Mouse (Mus musculus) left cerebral cortex, adult 18-20 months (tissue): Measurements from ENCODE around the gene Spa17. TPM values are rescaled to one million over a fixed set of nuclear protein-coding genes. Genes with fewer than 3 reads are reported as not detected.

Source experiments
- DNase-seq, 2 experiments: peaks; one replicate each; pipeline ENCODE4 v3.0.0; 2021 to 2022; ENCODE audit warnings: low spot score in 2 of 2, mixed read lengths in 1 of 2
- total RNA-seq, 2 experiments: library from RNA; stranded (reverse); gene quantifications; 2 replicates each; pipeline ENCODE4 v1.2.3; 2021

Gene Spa17
- total RNA-seq, 2 experiments from 2014 or later, result 1.7 to 1.8 TPM

DNA sequence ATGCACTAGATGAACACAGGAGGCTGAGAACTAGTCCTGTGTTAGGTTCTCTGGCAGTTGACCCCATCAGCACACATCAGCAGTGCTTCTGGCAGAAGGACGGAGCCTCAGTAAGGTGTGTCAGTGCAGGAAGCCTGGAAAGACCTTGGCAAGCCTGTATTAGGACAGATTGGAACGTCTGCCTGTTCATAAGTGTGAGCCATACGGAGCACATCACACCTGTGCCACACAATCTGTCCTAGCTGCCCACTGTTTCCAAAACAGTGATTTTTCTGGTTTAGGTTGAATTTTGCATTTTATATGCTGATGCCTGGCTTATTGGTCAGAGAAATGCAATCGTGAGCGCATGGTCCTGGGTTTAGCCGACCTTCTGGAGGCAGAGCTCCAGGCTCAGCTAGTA, 7.8 kb upstream of the Spa17 start:
- peak; percentile 43 to 53 for DNase-seq

DNA sequence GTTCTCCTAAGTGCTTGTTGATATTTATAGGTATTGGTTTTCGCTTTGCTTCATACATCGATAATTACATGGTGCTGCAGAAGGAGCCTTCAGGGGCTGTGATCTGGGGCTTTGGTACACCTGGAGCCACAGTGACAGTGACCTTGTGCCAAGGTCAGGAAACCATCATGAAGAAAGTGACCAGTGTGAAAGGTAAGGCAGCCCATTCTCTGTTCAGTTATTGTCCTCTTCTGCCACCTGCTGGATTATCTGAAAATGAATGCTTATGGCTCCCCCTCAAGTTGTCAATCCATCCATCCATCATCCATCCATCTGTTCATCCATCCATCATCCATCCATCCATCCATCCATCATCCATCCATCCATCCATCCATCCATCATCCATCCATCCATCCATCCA, 3.2 kb upstream of the Spa17 start:
- DNase-seq, result no peak

DNA sequence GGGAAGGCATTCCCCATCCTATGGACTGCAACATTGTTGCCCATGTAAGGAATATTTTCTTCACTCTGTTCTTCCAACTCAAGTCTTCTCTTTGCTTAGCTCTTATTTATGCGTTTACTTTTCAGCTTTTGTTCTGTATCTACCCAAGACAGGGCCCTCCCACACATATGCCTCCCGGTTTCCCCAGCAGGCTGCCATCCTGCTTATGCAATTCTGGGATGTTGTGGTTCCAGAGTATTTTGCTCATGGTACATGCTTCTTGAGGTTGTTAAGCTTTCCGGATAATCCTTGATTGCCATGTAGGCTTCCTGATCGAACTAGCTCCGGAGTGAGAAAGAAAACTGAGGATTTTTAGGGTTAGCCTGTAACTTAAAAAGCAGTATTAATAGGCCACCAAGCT, 1.7 kb upstream of the Spa17 start:
- DNase-seq, result peak in 1 of 2 experiments; percentile 56

DNA sequence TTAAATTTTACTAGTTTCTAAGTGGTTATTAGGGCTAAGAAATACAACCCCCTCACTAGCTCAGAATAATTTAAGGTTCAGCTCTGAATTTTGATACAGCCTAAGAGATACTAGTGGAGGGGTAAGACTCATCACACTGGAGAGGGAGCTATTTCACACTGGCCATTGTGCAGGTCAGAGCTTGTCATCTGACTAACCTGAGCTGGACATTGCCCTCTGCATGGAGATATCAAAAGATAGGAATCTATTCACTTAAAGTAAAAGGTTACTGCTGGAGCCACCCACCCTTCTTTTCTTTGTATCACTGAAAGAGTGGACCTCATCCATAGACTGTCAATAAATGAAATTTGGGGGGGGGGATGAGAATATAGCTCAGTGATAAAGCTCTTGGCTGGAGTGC, 794 bp upstream of the Spa17 start:
- no peak for DNase-seq

DNA sequence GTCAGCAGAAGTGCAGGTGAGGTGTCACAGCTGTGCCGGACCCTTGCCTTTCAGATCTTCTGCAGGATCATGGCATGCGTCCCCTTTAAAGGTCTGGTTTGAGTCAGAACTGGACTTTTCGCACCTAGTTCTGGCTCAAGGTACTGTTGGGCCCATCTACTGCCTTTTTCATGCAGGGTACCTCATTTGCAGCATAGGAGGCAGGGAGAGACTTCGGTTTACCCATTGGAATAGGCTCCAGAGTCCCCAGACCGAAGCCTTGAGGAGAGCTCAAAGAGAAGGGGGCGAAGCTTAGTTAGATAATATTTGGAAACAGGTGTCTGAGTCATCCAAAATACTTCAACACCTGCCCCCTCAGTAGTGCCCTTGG, 374 bp upstream of the Spa17 start:
- DNase-seq, result no peak

DNA sequence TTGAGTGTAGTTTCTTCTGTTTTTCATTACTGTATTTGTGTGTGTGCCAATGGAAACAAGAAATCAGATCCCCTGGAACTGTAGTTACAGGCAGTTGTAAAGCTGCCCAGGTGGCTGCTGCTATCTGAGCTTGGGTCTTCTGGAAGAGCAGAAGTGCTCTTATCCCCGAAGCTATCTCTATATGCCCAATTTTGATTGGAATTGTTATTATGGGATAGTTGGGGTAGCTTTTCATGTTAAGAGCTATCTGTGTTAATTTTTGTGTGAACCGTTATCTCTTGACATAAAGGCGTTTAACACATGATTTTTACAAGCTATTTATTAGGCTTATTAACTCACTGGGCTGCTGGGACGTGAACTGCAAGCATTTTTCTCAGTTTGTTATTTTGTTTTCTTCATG, 4.0 kb downstream of the Spa17 start:
- no peak for DNase-seq

DNA sequence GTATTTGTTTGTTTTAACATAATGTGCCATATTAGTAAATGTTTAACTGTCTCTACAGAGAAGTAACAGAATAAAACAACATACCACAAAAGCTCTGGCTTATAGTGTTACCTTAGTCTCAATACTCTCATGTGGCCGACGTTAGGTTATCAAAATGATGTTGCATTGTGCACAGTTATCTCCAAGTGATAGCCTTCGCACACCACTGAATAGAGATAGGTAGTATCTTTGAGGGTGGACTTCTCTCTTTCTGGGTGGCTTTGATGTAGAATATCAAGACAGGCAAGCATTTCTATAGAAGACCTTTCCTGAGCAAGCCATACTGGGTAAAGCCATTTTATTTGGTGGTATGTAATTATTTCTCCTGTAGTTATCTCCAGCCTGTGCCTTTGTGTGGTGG, 8.4 kb downstream of the Spa17 start:
- DNase-seq, result no peak

DNA sequence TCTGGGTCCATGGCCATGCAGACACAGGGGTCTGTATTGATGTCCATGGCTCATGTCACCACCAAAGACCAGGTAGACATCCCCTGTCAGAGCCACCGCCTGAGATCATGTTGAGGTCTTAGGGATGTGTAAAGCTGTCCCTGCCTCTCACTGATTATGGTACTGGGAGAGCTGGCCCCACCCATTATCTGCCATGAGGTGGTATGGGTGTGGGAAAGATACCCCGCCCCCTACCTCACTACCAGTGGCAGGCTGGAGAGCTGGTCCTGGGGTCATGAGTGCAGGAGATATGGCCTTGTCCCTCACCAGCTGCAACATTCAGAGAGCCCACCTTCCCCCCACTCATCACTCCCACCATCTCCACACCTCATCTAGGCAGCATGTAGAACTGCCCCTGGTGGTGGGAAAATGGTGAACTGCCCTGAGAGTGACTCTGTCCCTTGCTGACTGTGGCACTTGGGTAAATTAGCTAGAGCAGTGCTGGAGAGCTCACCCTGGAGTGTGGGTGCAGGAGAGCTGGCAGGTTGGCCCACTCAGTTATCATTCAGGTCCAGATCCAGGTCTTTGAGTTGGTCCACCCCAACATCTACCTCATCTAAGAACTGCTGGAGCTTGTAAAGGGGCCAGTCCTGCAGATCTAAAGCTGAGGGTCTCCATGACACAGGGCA, 12.8 kb downstream of the Spa17 start:
- no peak for DNase-seq

DNA sequence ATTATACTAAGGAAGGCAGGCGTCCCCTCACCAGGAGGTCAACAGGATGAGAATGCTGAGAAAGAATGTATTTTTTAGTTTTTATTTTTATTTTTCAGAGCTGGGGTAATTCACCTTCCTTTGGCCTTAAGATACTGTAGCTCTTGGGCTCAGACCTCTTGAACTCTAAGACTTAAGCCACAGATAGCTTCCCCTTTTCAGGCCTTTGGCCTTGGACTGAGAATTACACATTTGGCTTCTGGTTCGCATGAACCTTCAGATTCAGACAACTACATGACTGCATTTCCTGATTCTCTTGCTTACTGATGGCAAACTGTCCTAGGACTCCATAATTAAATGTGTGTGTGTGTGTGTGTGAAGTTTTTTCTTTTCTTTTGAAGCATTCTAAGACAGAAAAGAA, 14.9 kb downstream of the Spa17 start:
- no peak for DNase-seq

DNA sequence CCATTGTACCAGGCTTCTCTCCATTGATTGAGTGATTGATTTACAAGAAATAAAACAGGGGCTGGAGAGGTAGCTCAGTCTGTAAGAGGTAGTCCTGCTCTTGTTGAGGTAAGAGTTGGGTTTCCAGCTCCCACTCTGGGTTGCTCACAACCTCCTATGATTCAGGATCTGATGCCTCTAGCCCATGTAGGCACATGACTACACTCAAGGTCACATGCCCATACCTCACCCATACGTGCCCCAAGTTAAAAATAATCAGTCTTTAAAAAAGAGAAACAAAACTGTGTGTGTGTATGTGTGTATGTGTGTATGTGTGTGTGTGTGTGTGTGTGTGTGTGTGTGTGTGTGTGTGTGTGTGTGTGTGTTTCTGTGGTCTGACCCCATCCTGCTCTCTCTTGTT, 18.0 kb downstream of the Spa17 start:
- no peak for DNase-seq

DNA sequence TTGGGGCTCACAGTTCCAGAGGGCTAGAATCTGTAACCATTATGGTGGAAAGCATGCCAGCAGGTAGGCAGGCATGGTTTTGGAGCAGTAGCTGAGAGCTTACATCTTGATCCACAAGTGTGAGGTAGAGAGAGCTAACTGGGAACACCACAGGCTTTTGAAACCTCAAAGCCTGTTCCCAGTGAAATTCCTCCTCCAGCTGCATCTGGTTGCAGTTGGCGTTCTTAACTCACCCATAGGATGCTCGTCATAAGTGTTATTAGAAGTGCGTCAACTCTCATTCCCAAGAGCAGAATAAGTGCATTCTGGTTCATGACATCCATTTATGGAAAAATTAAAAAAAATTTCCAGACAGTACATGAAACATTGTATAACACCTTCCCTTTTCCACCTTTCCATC, 19.8 kb downstream of the Spa17 start:
- no peak for DNase-seq

DNA sequence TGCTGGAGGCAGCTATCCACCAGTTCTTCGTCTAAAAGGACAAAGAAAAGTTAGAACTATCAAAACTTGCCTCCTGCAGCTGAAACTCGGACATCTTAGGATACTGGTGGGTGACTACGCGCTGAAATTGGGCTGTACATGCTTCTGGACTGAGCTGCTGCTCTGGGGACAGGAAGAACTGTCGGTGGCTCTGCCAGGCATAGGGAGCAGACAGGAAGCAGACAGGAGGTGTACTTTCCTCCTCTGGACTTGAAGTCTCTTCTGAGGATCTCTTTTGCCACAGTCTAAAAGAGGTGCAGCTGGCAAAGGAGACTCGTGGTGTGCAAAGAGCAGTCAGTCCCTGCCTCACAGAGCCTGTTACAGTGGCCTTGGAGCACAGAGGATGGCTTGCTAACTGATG, 20.9 kb downstream of the Spa17 start:
- DNase-seq, result no peak

DNA sequence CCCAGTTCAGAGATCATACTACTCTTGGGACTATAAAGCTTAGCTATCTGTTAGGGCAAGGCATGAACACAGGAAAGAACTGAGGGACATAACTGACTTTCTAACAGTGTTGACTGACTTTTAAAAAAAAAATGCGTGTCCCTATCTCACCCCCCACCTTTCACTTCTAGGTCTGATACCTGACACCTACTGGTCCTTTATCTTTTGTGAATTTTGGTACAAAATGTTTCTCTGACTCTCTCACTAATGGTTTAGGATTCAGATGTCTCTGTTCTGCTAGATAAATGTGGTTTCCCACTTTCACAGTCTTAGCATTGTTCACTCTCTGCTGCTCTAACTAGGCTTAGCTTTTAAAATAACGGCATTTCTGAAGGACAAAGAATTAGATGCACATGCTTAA, 21.5 kb downstream of the Spa17 start:
- DNase-seq, result no peak

DNA sequence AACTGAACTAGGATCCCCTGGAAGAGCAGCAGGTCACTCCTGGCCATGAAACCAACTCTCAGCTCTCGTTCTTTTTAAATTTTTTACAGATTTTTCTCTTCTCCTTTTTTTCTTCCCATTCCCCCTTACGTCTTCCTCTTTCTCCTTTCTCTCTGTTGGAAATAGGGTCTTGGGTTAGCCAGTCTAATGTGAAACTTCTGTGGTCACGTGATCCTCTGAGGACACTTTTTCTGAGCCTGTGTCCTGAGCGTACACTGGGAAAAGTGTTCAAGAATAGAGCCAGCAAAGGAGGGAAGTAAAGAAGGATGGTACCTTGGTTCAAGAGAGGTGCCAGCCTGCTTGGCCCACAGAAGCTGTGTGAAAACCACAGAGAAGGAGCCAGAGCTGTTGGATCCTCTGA, 23.1 kb downstream of the Spa17 start:
- no peak for DNase-seq

DNA sequence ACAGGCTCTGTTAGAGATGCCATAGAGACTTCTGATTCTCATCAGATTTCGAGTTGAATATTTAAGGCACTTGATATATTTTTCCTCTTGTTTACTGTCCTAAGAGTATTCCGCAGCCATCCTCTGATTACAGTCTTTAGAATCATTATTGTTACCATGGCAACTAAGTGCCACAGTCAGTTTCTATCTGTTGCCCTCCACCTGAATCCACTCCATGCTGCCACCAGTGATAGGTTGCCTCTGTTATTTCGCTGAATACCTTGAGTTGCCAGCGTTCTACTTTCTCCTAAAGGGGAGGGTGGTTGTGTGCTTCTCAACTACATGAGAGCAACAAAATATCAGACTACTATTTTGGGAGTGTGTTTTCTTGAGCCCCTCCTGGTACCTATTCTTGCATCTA, 26.8 kb downstream of the Spa17 start:
- no peak for DNase-seq

DNA sequence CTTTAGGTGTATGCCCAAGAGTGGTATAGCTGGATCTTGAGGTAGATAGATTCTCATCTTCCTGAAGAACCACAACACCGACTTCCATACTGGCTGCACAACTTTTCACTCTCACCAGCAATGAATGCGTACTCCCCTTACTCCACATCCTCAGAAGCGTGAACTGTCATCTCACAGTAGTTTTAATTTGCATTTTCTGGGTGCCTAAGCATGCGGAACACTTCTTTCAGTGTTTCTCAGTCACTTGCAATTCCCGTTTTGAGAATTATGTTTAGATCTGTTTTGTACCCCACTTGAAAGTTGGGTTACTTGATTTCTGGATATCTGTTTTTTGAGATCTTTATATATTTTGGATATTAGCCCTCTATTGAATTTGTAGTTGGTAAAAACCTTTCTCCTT, 29.9 kb downstream of the Spa17 start:
- DNase-seq, result no peak

DNA sequence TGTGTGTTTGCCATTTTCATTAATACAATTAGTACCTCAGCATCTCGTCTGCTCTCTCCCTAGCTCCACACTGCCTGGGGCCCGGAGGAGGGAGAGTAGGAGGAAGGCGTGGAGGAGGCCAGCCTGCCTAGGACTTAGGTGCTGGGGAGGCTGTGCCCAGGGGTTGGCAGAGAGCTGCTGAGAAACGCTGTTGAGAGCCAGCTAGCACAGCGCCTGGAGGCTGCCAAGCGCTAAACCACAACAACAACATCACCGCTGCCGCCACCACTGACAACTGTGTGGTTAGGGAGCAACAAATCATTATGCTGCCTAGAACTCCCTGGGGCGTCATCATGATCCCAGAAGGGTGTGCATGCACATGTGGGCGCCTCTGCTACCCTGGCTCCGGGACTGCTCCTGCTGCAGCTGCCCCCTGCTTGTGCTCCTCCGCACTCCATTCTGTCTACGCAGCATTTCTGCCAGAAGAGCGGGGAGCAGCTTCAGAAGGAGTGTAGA, 37.0 kb downstream of the Spa17 start:
- DNase-seq, result peak; percentile 58 to 71

DNA sequence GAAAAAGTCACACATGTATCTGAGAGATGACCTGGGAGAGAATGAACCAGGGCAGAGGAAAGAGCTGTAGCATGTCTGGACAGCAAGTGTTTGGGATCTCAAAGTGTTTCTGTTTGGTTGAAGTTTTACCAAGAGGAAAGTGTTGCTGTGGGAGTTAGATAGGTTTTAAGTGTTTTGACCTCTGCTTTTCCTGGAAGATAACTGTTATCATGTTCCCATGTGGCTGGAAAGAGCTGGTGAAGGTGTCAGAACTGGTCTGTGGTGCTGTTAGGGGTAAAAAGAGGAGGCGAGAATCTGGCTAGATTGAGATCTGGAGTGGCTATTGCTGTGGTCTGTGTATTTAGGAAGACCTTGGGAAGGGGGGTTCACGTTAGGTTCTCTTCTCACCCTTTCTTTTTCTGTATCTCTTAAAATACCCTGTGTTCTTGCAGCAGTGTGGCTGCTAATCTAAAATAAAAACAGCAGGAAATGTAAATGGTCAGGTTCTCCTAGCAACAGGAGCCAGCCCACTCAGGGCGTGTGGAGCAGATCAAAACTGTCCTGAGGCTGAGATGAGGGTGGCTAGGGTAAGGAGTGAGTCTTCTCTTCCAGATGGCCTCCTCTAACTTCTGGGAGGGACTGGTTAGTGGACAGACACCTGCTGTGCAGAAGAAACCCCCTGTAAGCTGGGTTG, 41.2 kb downstream of the Spa17 start:
- peak in 1 of 2 experiments; percentile 25 for DNase-seq

DNA sequence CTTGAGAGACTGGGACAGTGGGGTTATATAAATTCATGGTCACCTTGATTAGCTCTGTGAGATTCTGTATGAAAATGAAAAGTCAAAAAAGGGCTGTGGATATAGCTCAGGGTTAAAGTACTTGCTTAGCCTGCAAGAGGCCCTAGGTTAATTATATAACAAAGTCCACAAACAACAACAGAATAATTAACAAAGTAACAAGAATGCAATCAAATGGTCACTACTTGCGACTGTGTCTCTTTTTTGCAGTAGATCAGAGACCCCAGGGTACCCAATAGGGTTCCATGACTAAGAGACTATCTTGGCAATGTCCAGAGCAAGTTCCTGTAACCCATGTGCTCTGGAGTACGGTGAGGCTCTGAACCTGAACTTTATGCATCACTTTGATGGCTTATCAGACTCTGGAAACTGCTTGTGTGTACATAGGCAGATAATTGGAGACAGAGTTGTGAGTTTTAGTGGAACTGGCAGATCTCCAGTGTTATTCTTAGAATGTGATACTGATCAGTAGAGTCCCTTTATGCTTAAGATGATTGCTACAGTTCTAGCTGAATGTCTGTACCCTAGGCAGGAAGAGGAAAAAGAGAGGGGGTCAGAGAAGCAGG, 44.2 kb downstream of the Spa17 start:
- no peak for DNase-seq

DNA sequence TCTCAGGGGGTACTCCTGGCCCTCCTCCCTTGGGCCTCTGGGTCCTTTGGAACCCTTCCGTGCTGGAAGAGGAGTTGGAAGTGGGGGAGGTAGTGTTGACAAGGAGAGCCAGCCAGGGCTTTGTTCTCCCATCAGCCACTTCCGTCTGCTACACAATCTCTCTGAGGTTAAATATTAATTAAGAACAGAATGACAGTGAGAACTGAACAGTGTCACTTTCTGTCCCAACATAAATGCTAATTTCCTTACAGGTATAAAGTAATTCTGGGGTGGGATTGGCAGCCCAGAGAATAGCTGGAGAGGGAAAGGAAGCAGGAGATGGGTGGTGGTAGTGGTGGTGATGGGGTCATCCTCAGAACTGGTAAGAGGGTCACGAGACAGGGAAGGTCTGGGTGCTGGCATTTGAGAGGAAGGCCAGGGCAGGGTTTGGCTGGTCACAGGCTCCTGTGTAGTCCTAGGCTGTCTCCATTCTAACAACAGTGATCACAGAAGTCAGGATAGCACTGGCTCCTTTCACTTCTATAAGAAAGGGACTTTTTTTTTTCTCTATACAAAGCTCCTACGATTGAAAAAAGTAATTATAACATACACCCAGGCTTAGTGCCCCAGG, 44.8 kb downstream of the Spa17 start:
- no peak for DNase-seq

DNA sequence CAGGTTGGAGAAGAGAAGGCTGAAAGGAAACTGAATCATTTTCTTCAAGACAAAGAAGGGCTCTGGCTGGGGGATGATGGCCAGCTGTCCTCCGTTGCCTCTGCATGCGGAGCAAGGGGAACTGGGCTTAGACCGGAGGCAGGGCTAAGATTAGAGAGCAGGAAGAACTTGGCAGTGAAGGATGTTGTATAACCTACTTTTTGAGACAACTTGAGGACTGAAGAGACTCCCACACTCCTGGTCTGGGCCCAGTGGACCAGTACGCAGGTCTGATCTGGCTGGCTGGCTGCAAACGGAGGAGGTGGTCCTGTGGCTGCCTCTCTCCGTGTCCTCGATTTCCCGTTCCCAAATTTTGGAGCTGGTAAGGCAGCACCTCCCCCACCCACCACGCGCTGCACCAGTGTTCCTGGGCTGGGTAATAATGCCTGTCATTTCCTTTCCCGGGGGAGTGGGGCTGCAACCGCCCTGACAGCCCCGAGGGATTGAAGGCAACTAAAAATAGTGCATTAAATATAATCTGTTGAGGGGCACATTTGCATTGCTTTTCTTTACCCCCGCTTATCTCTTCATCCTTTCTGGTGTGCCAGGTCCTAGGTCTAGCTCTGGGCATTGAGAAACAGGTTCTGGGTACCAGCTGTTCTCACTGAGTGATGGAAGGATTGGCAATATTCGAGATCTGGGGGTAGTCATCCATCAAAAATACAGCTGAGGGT, 45.5 kb downstream of the Spa17 start:
- DNase-seq, result peak; percentile 61 to 82

DNA sequence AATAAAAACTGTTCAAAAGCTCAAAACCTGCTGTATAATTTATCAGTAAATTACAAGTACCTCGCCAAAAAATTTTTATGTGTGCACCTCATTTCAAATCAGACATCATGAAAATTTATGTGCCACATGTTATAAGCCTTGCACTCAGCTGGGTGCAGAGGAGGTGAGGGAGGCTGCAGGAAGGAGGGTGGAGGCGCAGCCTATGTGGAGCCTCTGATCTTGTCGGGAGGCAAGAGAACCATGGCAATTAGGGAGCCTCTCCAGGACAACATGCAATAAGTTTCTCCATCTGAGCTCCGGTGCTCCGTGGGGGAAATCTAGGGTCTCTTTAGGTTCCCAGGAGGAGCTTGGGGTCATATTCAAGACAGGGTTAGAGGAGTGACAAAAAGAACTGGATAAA, 46.1 kb downstream of the Spa17 start:
- no peak for DNase-seq
